Mouse (Mus musculus) liver, postnatal 0 days (tissue): ENCODE measurements around the gene Btg4.

Source experiments
- CTCF ChIP-seq: sonication (generic); IDR thresholded peaks from 2 replicates; pipeline ENCODE4 v1.5.1; 2016; ENCODE audit warnings: antibody characterized with exemption, low read depth
- EP300 ChIP-seq: IDR thresholded peaks from 2 replicates; pipeline ENCODE4 v1.6.1; 2016; ENCODE audit warnings: antibody characterized with exemption, low read depth, mild to moderate bottlenecking

DNA sequence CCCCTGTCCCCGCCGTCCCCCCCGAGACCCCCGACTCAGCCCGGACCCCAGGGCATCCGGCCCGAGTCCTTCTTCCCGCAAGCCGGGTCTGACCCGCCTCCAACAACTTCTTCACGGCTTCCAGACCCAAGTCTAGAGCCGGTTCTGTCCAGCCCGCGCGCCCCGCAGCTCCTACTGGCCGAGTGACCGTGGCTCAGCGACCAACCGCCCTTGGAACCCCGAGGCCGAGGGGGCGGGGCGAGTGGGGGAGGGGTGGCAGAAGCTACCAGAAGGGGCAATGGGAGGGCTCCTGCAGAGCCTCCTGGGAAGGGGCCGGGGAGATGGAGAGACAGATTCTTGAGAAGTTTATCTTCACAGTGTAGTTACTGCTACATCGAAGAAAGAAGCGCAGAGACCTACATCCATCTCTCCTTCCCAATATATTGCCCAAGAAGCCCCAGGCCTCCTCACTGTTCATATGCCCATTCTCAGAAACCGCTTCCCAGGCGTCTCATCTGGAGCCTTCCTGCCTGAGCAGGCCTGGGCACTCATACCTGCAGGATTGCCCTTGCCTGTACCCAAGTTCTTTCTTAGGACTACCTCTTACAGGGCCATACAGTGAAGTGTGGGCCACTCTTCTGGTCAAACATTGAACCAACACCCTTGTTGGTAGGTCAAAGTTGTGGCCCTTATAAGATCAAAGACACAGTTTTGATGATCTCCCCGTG is 43.3 kb downstream of the Btg4 start:
- no peak for TF ChIP-seq CTCF
- TF ChIP-seq EP300 = no peak
